Mouse (Mus musculus): ENCODE measurements around the gene Dync2li1.

DNA sequence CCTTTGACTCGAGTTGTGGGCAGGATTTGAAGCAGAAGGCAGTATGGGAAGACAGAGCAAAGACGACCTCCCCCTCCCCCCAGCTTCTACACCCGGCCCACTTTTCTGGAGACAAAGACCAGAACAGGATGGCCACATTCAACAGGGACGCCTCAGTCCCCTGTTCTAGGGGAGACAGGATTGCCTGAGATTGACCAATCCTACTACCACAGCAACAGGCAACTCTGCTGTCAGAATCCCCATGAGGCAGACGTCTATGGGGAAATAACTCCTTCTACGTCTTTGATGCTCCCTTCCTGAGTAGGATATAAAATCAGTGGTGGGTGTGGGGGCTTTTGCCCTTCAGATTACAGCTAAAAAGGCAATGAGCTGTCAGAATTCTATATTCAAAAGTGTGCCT, 58.0 kb downstream of the Dync2li1 start:
- TF ChIP-seq CTCF (IDR thresholded peaks at IDR 0.05 in 2 of 3, conservative IDR thresholded peaks at IDR 0.05 in 1 of 3; ENCODE audit: control insufficient read depth in 1 of 3, insufficient read depth in 1 of 3, low read depth in 2 of 3, low read length in 3 of 3, poor library complexity in 1 of 3, severe bottlenecking in 1 of 3) (no peak), CHD1 (IDR thresholded peaks at IDR 0.05; ENCODE audit: low read depth, low read length) (no peak), HCFC1 (IDR thresholded peaks at IDR 0.05; ENCODE audit: low read depth, low read length) (no peak), NRF1 (IDR thresholded peaks at IDR 0.05; ENCODE audit: insufficient read depth, low read depth, low read length, poor library complexity, severe bottlenecking) (no peak), ZC3H11A (IDR thresholded peaks at IDR 0.05; ENCODE audit: low read depth, low read length) (no peak), USF1 (IDR thresholded peaks at IDR 0.05; ENCODE audit: low read depth, low read length) (no peak), ZNF384 (IDR thresholded peaks at IDR 0.05; ENCODE audit: low read depth, low read length) (no peak), ZKSCAN1 (IDR thresholded peaks at IDR 0.05; ENCODE audit: low read depth, low read length) (no peak), MYC (IDR thresholded peaks at IDR 0.05; ENCODE audit: low read depth, low read length) (no peak), EP300 (IDR thresholded peaks at IDR 0.05; ENCODE audit: low read depth in 1 of 2, low read length in 2 of 2) (no peak), TCF12 (IDR thresholded peaks at IDR 0.05; ENCODE audit: low read depth, low read length) (no peak)

All from MEL (cell line).